Mouse (Mus musculus) thymus, adult 2 months (tissue): ENCODE measurements around the gene Depp1. TPM values are rescaled to one million over a fixed set of nuclear protein-coding genes. Genes with fewer than 3 reads are reported as not detected.

ENCODE experiments used
- DNase-seq: peaks from one replicate; pipeline ENCODE4 v3.0.0; 2021
- H3K27ac ChIP-seq: fragments of 200-500 bp; 2 replicates; pipeline ENCODE4 v1.5.1; 2012; ENCODE audit warnings: low read length, control low read depth; ENCODE audit not compliant: control insufficient read depth, insufficient read depth
- H3K27me3 ChIP-seq: fragments of 200-500 bp; 2 replicates; pipeline ENCODE4 v1.6.1; 2012; ENCODE audit warnings: mild to moderate bottlenecking, low read length, moderate library complexity, mixed read lengths; ENCODE audit not compliant: control insufficient read depth, insufficient read depth
- H3K36me3 ChIP-seq: fragments of 200-500 bp; 2 replicates; pipeline ENCODE4 v1.6.1; 2012; ENCODE audit warnings: mild to moderate bottlenecking, low read length, moderate library complexity; ENCODE audit not compliant: control insufficient read depth, insufficient read depth
- H3K4me1 ChIP-seq: fragments of 200-500 bp; replicated peaks from 2 replicates; pipeline ENCODE4 v1.6.1; 2012; ENCODE audit warnings: low read length; ENCODE audit not compliant: control insufficient read depth, insufficient read depth
- H3K4me3 ChIP-seq: fragments of 200-500 bp; 2 replicates; pipeline ENCODE4 v1.5.1; 2012; ENCODE audit warnings: mild to moderate bottlenecking, low read length, control low read depth, moderate library complexity; ENCODE audit not compliant: control insufficient read depth, insufficient read depth
- CTCF ChIP-seq: fragments of 200-500 bp; IDR thresholded peaks from 2 replicates; pipeline ENCODE4 v1.5.1; 2012; ENCODE audit warnings: mild to moderate bottlenecking, control low read depth, low read length, moderate library complexity, borderline replicate concordance; ENCODE audit not compliant: control insufficient read depth, poor library complexity, insufficient read depth; ENCODE audit errors: extremely low read depth
- POLR2A ChIP-seq: fragments of 200-500 bp; IDR thresholded peaks from 2 replicates; pipeline ENCODE4 v1.6.1; 2012; ENCODE audit warnings: mild to moderate bottlenecking, low read length, control low read depth, moderate library complexity; ENCODE audit not compliant: control insufficient read depth, poor library complexity, insufficient read depth; ENCODE audit errors: extremely low read depth
- WGBS: fragments of 180-500 bp; shearing (Covaris S2); methylation state at CpG from one replicate; pipeline ENCODE4 v1.1.7; 2018; 5-methylcytosine and 5-hydroxymethylcytosine counted together
- polyA plus RNA-seq: library from polyadenylated mRNA; depleted of rRNA; stranded (reverse); fragments of >200 nt; gene quantifications from 2 replicates; pipeline ENCODE4 v1.2.3, GENCODE M21; 2012

The Depp1 gene
- polyA plus RNA-seq, 1 experiment: 6.5 TPM

- no peaks in the 10 kb centered on the region for H3K36me3 ChIP-seq
- TF ChIP-seq CTCF: no peak
- TF ChIP-seq POLR2A: no peak
- no peak overlapping the region for H3K4me3 ChIP-seq
- DNase-seq: no peak
- no peaks in the 10 kb centered on the region for H3K27me3 ChIP-seq
- 79% methylated on average over 10 of the region's 10 CpGs for WGBS
- H3K27ac ChIP-seq: no peak overlapping the region
- peaks cover 20% of the 10 kb centered on the region for H3K4me1 ChIP-seq
These were observed 26.0 kb downstream of the Depp1 start for GRCm38 (mm10) chr6:116676355-116676913.

- Histone ChIP-seq H3K27ac (no peak overlapping the region), H3K36me3 (no peaks in the 10 kb centered on the region), H3K4me3 (no peak overlapping the region), H3K27me3 (no peaks in the 10 kb centered on the region), H3K4me1 (peaks cover 20% of the 10 kb centered on the region)
- 92% methylated on average over 6 of the region's 6 CpGs for WGBS
- DNase-seq: no peak
- TF ChIP-seq POLR2A (no peak), CTCF (no peak)
These were observed 26.9 kb downstream of the Depp1 start for GRCm38 (mm10) chr6:116677321-116677720.

DNA sequence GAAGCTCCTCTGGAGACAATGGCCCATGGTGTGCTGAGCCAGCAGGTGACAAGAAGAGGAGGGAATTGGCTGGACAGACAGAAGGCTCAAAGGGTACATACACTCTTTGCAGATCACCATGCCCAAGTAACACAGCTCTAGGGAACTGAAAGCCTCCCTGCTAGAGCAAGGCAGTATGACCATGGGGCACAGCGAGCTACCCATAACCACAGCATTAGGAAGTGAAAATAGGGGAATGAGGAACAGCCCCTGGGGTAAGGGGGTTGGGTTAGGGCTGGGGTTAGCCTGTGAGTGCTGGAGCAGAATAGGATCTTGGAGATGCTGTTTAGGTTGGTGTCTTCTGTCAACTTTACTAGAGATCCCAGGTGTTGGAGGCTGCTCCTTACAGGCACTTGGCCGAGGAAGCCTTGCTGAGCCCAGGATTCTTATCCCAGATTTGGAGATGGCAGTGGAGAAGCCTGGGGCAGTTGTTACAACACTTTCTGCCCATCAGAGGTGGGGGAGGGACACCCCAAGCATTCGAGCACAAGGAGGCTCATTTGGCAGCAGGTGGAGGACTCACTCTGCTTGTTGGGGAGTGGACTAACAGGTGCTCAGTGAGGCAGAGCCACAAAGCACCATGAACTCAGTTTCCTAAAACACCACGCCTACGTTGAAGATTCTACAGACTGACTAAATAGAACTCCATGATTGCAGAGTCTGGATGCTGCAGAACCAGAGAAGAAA, 29.3 kb downstream of the Depp1 start:
- Histone ChIP-seq H3K36me3 (no peaks in the 10 kb centered on the region), H3K4me1 (peaks cover 2% of the 10 kb centered on the region; the same call in 1 of the 2 replicates), H3K27ac (no peak overlapping the region), H3K27me3 (no peaks in the 10 kb centered on the region), H3K4me3 (no peak overlapping the region)
- 46% methylated on average over 5 of the region's 5 CpGs for WGBS
- no peak for DNase-seq
- TF ChIP-seq CTCF (no peak), POLR2A (no peak)

GRCm38 (mm10) chr6:116682317-116682716, 31.9 kb downstream of the Depp1 start:
- Histone ChIP-seq H3K36me3 (no peaks in the 10 kb centered on the region), H3K27ac (no peak overlapping the region), H3K4me1 (no peaks in the 10 kb centered on the region), H3K4me3 (no peak overlapping the region), H3K27me3 (no peaks in the 10 kb centered on the region)
- DNase-seq: no peak
- 12% methylated on average over 6 of the region's 6 CpGs for WGBS
- TF ChIP-seq CTCF: no peak

DNA sequence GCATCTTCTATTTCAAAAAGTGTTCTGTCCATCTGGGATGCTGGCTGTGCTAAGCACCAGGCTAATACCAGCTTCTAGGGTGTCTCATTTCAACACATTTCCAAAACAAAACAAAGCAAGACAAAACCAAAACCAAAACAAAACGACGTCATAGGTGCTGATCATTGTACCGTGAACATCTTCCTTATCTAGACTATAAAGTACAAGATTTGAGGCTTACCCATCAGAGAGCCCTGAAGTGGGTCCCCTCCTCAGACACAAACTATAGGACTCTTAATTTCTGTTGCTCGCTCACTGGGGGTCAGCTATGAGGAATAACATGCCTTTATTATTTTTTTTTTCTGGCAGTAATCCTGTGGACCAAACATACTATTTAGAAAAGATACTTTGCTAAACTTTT, 43.2 kb downstream of the Depp1 start:
- no peak for TF ChIP-seq CTCF
- TF ChIP-seq POLR2A: no peak
- 88% methylated on average over 4 of the region's 4 CpGs for WGBS
- Histone ChIP-seq H3K27me3 (no peaks in the 10 kb centered on the region), H3K4me1 (no peaks in the 10 kb centered on the region), H3K27ac (no peak overlapping the region), H3K36me3 (no peaks in the 10 kb centered on the region), H3K4me3 (no peak overlapping the region)
- DNase-seq: no peak

DNA sequence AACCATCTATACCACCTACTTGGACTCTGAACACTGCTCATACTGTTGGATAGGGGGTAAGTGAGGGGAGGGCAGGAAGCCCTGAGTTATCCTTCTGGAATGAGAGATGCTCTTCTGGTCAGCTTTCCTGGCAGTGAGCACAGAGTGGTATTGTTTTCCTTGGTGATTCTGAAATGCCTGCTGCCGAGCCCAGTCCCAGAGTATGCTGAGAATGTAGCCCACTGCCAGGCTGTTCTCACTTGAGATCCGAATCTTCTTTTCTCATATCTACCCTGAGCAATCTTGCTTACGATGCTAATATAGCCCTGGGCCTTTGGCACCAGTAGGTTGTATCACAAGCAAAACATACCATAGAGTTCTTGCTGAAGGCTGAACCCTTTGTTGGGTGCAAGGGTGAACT, 43.9 kb downstream of the Depp1 start:
- no peak overlapping the region for H3K4me3 ChIP-seq
- TF ChIP-seq POLR2A (no peak), CTCF (no peak)
- WGBS: over 99% methylated on average over 3 of the region's 3 CpGs
- no peak overlapping the region for H3K27ac ChIP-seq
- no peaks in the 10 kb centered on the region for H3K36me3 ChIP-seq
- no peaks in the 10 kb centered on the region for H3K27me3 ChIP-seq
- DNase-seq: no peak
- H3K4me1 ChIP-seq: no peaks in the 10 kb centered on the region
